Mouse (Mus musculus) olfactory bulb, adult 2 months (tissue): Measurements from ENCODE around the gene Limk2.

Experiments
- CTCF ChIP-seq: fragments of 200-500 bp; IDR thresholded peaks from 2 replicates; pipeline ENCODE4 v1.5.1; 2012; ENCODE audit warnings: low read depth, mild to moderate bottlenecking, low read length, moderate library complexity; ENCODE audit not compliant: insufficient read depth
- POLR2A ChIP-seq: fragments of 200-500 bp; IDR thresholded peaks from 2 replicates; pipeline ENCODE4 v1.6.1; 2012; ENCODE audit warnings: mild to moderate bottlenecking, low read depth, low read length, moderate library complexity; ENCODE audit not compliant: insufficient read depth

- TF ChIP-seq CTCF (no peak), POLR2A (no peak)
Measured at GRCm38 (mm10) chr11:3422242-3422641, 13.3 kb upstream of the Limk2 start.
